Mouse (Mus musculus): ENCODE data around the gene A1cf. TPM values are rescaled to one million over a fixed set of nuclear protein-coding genes. Genes with fewer than 3 reads are reported as not detected.

The A1cf gene
- polyA plus RNA-seq, 1 experiment = not detected

DNA sequence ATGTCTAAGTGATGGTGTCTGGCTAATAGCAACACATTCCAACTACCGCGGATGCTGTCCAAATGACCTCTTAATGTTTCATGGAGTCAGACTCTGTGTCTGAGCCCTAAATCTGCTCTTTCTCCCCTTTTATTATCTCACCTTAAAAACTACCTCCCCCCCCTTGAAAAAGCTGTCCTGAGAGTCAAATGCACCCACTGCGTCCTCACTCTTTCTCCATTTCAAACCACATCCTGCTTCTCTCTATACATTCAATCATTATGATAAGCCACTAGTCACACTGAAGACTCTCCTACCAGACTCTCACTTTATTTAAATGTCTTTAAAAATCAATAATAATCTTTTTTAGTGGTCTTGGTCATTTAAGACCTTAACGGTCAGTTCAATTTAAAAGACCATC, 51.8 kb downstream of the A1cf start:
- Histone ChIP-seq H3K27me3 (ENCODE audit: control insufficient read depth, insufficient read depth, insufficient read length) (no peaks in the 10 kb centered on the region), H3K36me3 (ENCODE audit: control insufficient read depth, insufficient read depth) (no peaks in the 10 kb centered on the region), H3K4me2 (ENCODE audit: low read depth) (no peak overlapping the region), H3ac (ENCODE audit: control insufficient read depth, insufficient read length) (no peak overlapping the region), H3K79me2 (ENCODE audit: control insufficient read depth, insufficient read depth) (no peaks in the 10 kb centered on the region), H3K4me3 (no peak overlapping the region)
- TF ChIP-seq E2F4 (IDR thresholded peaks at IDR 0.05; ENCODE audit: insufficient read depth) (no peak), MYOG (IDR thresholded peaks at IDR 0.05; ENCODE audit: control insufficient read depth in 1 of 3, insufficient read depth in 1 of 3, insufficient read length in 2 of 3, low read depth in 2 of 3) (no peak), REST (IDR thresholded peaks at IDR 0.05; ENCODE audit: insufficient read depth, insufficient read length) (no peak), TCF12 (IDR thresholded peaks at IDR 0.05; ENCODE audit: insufficient read depth, poor library complexity, severe bottlenecking) (no peak), TCF3 (IDR thresholded peaks at IDR 0.05; ENCODE audit: insufficient read length, low read depth) (no peak), MYOD1 (IDR thresholded peaks at IDR 0.05; ENCODE audit: control insufficient read depth in 1 of 3, insufficient read length in 2 of 3, low read depth in 2 of 3) (no peak), CEBPB (IDR thresholded peaks at IDR 0.05; ENCODE audit: insufficient read depth, poor library complexity, severe bottlenecking) (no peak), USF1 (IDR thresholded peaks at IDR 0.05; ENCODE audit: low read depth) (no peak), MAX (IDR thresholded peaks at IDR 0.05; ENCODE audit: low read depth) (no peak), POLR2A (IDR thresholded peaks at IDR 0.05; ENCODE audit: insufficient read length, low read depth) (no peak), POLR2AphosphoS2 (IDR thresholded peaks at IDR 0.05; ENCODE audit: insufficient read length, low read depth) (no peak), SRF (IDR thresholded peaks at IDR 0.05; ENCODE audit: control insufficient read depth, insufficient read length, low read depth) (no peak)

DNA sequence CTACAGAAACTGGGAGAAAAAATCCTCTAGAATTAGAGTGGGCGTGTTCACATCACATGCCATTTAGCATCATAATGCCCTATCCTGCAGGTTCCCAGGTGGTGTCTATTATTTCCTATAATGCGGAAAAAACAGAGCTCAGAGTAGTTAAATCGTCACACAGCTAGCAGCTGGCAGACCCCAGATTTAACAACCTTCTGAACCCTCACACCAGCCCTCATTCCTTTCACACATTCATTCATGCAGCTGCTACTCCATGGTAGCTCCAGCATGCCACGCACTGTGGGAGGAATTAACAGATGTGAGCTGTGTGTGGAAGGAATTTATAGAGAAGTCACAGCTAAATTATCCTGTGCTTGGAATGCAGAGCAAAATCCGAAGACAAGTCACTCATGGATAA, 53.3 kb downstream of the A1cf start:
- H3K27me3 ChIP-seq (ENCODE audit: control insufficient read depth, insufficient read depth, insufficient read length) = no peaks in the 10 kb centered on the region
- H3K36me3 ChIP-seq (ENCODE audit: control insufficient read depth, insufficient read depth) = no peaks in the 10 kb centered on the region

GRCm38 (mm10) chr19:31923615-31924352, 55.2 kb downstream of the A1cf start:
- Histone ChIP-seq H3K4me2 (ENCODE audit: low read depth) (no peak overlapping the region), H3K36me3 (ENCODE audit: control insufficient read depth, insufficient read depth) (no peaks in the 10 kb centered on the region), H3K4me3 (no peak overlapping the region), H3K79me2 (ENCODE audit: control insufficient read depth, insufficient read depth) (no peaks in the 10 kb centered on the region), H3ac (ENCODE audit: control insufficient read depth, insufficient read length) (no peak overlapping the region), H3K27me3 (ENCODE audit: control insufficient read depth, insufficient read depth, insufficient read length) (no peaks in the 10 kb centered on the region)
- TF ChIP-seq TCF3 (IDR thresholded peaks at IDR 0.05; ENCODE audit: insufficient read length, low read depth) (no peak), MYOD1 (IDR thresholded peaks at IDR 0.05; ENCODE audit: control insufficient read depth in 1 of 3, insufficient read length in 2 of 3, low read depth in 2 of 3) (no peak), SRF (IDR thresholded peaks at IDR 0.05; ENCODE audit: control insufficient read depth, insufficient read length, low read depth) (no peak), POLR2A (IDR thresholded peaks at IDR 0.05; ENCODE audit: insufficient read length, low read depth) (no peak), MAX (IDR thresholded peaks at IDR 0.05; ENCODE audit: low read depth) (no peak), USF1 (IDR thresholded peaks at IDR 0.05; ENCODE audit: low read depth) (no peak), TCF12 (IDR thresholded peaks at IDR 0.05; ENCODE audit: insufficient read depth, poor library complexity, severe bottlenecking) (no peak), MYOG (IDR thresholded peaks at IDR 0.05; ENCODE audit: control insufficient read depth in 1 of 3, insufficient read depth in 1 of 3, insufficient read length in 2 of 3, low read depth in 2 of 3) (no peak), POLR2AphosphoS2 (IDR thresholded peaks at IDR 0.05; ENCODE audit: insufficient read length, low read depth) (no peak), E2F4 (IDR thresholded peaks at IDR 0.05; ENCODE audit: insufficient read depth) (no peak), CEBPB (IDR thresholded peaks at IDR 0.05; ENCODE audit: insufficient read depth, poor library complexity, severe bottlenecking) (no peak), REST (IDR thresholded peaks at IDR 0.05; ENCODE audit: insufficient read depth, insufficient read length) (no peak)

More for the DNA sequence above, 53.3 kb downstream of the A1cf start:
- peak in 2 of 3 experiments; percentile 38 to 66 for TF ChIP-seq MYOG (IDR thresholded peaks at IDR 0.05; ENCODE audit: control insufficient read depth in 1 of 3, insufficient read depth in 1 of 3, insufficient read length in 2 of 3, low read depth in 2 of 3)
- TF ChIP-seq MYOD1 (IDR thresholded peaks at IDR 0.05; ENCODE audit: control insufficient read depth in 1 of 3, insufficient read length in 2 of 3, low read depth in 2 of 3) = peak in 1 of 3 experiments; percentile 78
- TF ChIP-seq E2F4 (IDR thresholded peaks at IDR 0.05; ENCODE audit: insufficient read depth) = no peak
- peak; percentile 18 for TF ChIP-seq TCF3 (IDR thresholded peaks at IDR 0.05; ENCODE audit: insufficient read length, low read depth)
- no peak for TF ChIP-seq USF1 (IDR thresholded peaks at IDR 0.05; ENCODE audit: low read depth)
- no peak for TF ChIP-seq TCF12 (IDR thresholded peaks at IDR 0.05; ENCODE audit: insufficient read depth, poor library complexity, severe bottlenecking)
- no peak for TF ChIP-seq SRF (IDR thresholded peaks at IDR 0.05; ENCODE audit: control insufficient read depth, insufficient read length, low read depth)
- TF ChIP-seq POLR2AphosphoS2 (IDR thresholded peaks at IDR 0.05; ENCODE audit: insufficient read length, low read depth) = no peak
- Histone ChIP-seq H3K4me2 (ENCODE audit: low read depth) (no peak overlapping the region), H3K4me3 (no peak overlapping the region), H3ac (ENCODE audit: control insufficient read depth, insufficient read length) (no peak overlapping the region), H3K79me2 (ENCODE audit: control insufficient read depth, insufficient read depth) (no peaks in the 10 kb centered on the region)

DNA sequence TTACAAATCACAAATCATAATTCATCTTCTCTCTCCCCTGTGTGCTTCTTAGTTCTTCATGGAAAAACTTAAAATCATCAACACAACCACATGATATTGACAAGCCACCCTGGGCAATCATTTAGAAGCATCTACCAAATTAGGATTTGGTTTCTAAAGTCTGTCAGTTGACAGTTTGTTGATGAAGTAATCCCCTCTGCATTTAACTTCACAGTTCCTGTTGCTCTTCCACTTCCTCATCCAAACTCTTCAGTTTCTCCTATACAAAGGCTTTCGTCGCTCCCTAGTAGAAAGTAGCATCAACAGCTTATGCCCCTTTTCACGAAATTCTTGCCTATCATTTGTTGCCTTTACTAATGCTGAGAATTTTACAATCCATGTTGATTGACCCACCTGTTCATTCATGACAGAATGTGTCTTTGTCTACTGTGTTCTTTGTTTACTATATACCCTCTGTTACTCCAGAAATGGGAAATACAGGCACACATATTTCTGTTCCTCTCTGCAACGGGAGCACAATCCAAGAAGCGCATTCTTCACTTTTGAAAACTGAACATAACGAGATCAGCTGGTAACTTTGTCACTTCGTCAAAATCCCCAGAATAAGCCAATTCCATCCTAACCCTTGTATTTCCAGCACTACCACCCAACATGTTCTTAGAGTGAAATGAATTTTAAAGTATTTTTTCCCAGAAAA, 82.4 kb downstream of the A1cf start:
- no peak overlapping the region for H3ac ChIP-seq (ENCODE audit: control insufficient read depth, insufficient read length)
- TF ChIP-seq MYOD1 (IDR thresholded peaks at IDR 0.05; ENCODE audit: control insufficient read depth in 1 of 3, insufficient read length in 2 of 3, low read depth in 2 of 3) (no peak), USF1 (IDR thresholded peaks at IDR 0.05; ENCODE audit: low read depth) (no peak), MAX (IDR thresholded peaks at IDR 0.05; ENCODE audit: low read depth) (no peak), POLR2A (IDR thresholded peaks at IDR 0.05; ENCODE audit: insufficient read length, low read depth) (no peak), TCF3 (IDR thresholded peaks at IDR 0.05; ENCODE audit: insufficient read length, low read depth) (no peak), E2F4 (IDR thresholded peaks at IDR 0.05; ENCODE audit: insufficient read depth) (no peak), CEBPB (IDR thresholded peaks at IDR 0.05; ENCODE audit: insufficient read depth, poor library complexity, severe bottlenecking) (no peak), SRF (IDR thresholded peaks at IDR 0.05; ENCODE audit: control insufficient read depth, insufficient read length, low read depth) (no peak), POLR2AphosphoS2 (IDR thresholded peaks at IDR 0.05; ENCODE audit: insufficient read length, low read depth) (no peak), MYOG (IDR thresholded peaks at IDR 0.05; ENCODE audit: control insufficient read depth in 1 of 3, insufficient read depth in 1 of 3, insufficient read length in 2 of 3, low read depth in 2 of 3) (no peak), TCF12 (IDR thresholded peaks at IDR 0.05; ENCODE audit: insufficient read depth, poor library complexity, severe bottlenecking) (no peak), REST (IDR thresholded peaks at IDR 0.05; ENCODE audit: insufficient read depth, insufficient read length) (no peak)

More for the DNA sequence above, 82.4 kb downstream of the A1cf start:
- Histone ChIP-seq H3K27me3 (ENCODE audit: control insufficient read depth, insufficient read depth, insufficient read length) (peaks cover 6% of the 10 kb centered on the region), H3K4me3 (no peak overlapping the region), H3K4me2 (ENCODE audit: low read depth) (no peak overlapping the region), H3K79me2 (ENCODE audit: control insufficient read depth, insufficient read depth) (no peaks in the 10 kb centered on the region), H3K36me3 (ENCODE audit: control insufficient read depth, insufficient read depth) (no peaks in the 10 kb centered on the region)
